Mouse (Mus musculus): ENCODE measurements around the gene Suco. TPM values are rescaled to one million over a fixed set of nuclear protein-coding genes. Genes with fewer than 3 reads are reported as not detected.

The Suco gene
- polyA plus RNA-seq, 1 experiment from 2014 or later = 19.0 TPM

DNA sequence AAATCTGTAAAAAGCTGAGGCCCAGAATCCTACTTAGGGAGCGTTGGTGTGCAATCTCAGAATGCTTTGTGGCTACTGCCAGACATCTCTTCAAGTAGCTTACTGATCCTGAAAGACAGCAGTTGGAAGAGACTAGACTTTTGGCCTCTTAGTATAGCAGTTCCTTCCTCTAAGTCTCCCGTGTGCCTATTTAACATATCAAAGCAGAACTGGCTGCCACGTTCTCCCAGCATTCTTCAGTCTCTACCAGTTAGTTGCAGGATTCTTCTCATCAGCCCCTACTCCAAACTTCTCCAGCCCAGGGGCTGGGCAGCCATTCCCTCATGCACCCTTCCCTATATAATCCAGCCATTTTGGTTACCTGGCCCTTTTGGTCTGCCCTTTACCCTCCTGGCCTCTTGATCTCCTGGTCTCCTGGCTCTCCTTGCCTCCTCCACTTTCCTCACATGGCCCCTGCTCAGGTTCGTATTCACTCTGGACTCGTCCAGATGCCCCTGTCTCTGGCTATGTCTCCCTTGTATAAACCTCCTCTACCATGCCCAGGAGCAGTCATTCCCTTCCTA, 1.2 kb upstream of the Suco start:
- peak overlapping the region; percentile 97 for H3K27ac ChIP-seq (replicated peaks)
- H3K9me3 ChIP-seq (replicated peaks) = no peaks in the 10 kb centered on the region
- peak; percentile 20 for DNase-seq (ENCODE audit: low spot score)
- WGBS = 17% methylated on average over 5 of the region's 5 CpGs
- peak overlapping the region; percentile 70 for H3K4me3 ChIP-seq
- H3K36me3 ChIP-seq = no peaks in the 10 kb centered on the region
- H3K27me3 ChIP-seq (ENCODE audit: low read depth, poor library complexity, severe bottlenecking) = no peaks in the 10 kb centered on the region
- peaks cover 28% of the 10 kb centered on the region for H3K4me1 ChIP-seq

DNA sequence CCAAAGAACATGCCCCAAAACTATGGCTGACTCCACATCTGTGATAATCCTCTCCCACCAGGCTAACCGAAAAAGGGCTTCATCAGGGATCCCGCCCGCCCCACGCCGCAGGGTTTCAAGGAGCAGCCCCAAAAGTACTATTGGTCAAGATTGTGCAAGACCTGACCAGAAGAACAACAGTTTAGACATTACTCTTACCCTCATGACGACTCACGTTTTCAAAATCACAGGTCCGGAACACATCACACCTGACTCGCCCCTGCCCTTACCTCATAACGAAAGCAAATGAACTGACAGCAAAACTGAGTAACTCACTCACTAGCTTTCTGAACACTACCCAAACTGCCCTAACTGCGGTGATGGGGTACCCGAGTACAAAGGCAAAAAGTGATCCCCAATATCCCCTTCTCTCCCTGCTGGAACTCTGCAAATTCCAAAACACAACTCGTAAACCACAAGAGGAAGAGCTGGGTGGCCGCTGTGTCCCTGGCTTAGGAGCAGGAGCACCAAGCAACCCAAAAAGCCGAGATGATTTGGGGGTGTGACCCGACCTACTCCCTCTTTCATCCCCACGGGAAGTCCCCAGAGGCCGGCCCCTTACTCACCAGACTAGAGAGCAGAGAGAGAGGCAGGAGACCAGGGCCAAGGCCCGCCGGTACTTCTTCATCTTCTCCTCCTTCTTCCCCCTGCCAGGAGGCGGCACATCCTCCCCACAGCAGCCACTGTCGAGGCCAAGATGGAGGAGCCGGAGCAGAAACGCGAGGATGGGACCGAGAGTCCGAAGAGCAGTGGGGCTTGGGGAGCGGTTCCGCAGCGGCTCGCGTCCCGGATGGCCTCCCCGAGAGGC, 553 bp downstream of the Suco start:
- H3K4me1 ChIP-seq = peaks cover 28% of the 10 kb centered on the region
- H3K27me3 ChIP-seq (ENCODE audit: low read depth, poor library complexity, severe bottlenecking) = no peaks in the 10 kb centered on the region
- peak overlapping the region; percentile 70 for H3K4me3 ChIP-seq
- H3K27ac ChIP-seq (replicated peaks) = peak overlapping the region; percentile 97
- under 1% methylated on average over 34 of the region's 34 CpGs for WGBS
- H3K36me3 ChIP-seq = no peaks in the 10 kb centered on the region
- peak; percentile 15 for DNase-seq (ENCODE audit: low spot score)
- H3K9me3 ChIP-seq (replicated peaks) = no peaks in the 10 kb centered on the region

DNA sequence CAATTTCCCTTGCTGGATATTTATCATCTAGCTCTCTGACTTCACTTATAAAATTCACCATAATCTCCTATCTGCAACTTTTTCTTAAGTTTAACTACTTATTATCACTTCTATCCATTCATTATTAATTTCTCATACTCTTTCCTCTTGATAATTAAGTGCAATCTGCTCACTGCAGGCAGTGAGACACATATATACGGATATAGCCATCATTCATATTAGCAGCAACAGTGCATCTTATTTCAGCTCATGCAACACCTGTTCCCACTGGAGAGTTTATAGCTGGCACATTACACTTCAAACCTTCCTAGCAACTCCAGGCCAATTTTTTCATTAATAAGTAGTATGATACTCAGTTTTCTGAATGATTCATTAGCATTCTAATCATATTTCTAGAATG, 7.1 kb downstream of the Suco start:
- WGBS = 96% methylated on average over 1 of the region's 1 CpGs
- Histone ChIP-seq H3K27ac (replicated peaks) (no peak overlapping the region), H3K36me3 (no peaks in the 10 kb centered on the region), H3K4me1 (peaks cover 17% of the 10 kb centered on the region), H3K4me3 (no peak overlapping the region), H3K9me3 (replicated peaks) (no peaks in the 10 kb centered on the region), H3K27me3 (ENCODE audit: low read depth, poor library complexity, severe bottlenecking) (no peaks in the 10 kb centered on the region)
- DNase-seq (ENCODE audit: low spot score) = no peak

DNA sequence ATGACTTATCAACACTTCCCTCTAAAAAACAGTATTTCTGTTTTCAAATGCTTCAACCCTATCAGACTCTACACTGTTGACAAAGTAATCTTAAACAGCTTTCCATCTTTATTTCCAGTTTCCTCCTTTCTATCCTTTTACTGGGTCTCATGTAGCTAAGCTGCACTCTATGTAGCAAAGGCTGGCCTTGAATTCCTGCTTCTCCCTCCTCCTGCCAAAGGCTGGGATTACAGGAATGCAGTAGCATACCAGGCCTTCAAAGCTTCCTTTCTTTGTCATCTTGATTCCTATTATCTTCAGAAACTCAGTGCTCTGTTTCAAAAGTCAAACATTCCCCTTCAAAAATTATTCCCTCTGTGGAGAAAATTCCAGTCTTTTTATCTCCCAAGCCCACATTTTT, 8.1 kb downstream of the Suco start:
- H3K36me3 ChIP-seq = no peaks in the 10 kb centered on the region
- H3K27me3 ChIP-seq (ENCODE audit: low read depth, poor library complexity, severe bottlenecking) = no peaks in the 10 kb centered on the region
- H3K4me1 ChIP-seq = peaks cover 9% of the 10 kb centered on the region; the same call in 1 of the 2 replicates
- H3K27ac ChIP-seq (replicated peaks) = no peak overlapping the region
- no peak for DNase-seq (ENCODE audit: low spot score)
- H3K9me3 ChIP-seq (replicated peaks) = no peaks in the 10 kb centered on the region
- H3K4me3 ChIP-seq = no peak overlapping the region

DNA sequence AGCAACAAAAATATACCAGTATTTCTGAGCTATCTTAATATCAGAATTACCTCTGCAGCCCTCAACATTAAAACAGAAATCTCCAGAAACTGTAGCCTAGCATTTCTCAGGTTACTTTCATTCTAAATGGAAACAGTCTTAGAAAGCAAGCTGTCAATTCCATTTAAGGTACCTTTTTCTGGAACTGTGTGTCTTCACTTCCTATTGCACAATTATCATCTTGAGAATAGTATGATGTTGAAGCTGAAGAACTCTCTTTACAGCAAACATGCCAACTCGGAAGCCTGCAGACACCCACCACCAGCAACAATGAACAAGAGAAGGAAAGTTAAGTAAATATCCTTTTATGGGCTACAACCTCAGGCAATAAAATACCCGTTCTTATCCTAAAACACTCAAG, 12.7 kb downstream of the Suco start:
- H3K27me3 ChIP-seq (ENCODE audit: low read depth, poor library complexity, severe bottlenecking) = no peaks in the 10 kb centered on the region
- no peaks in the 10 kb centered on the region for H3K9me3 ChIP-seq (replicated peaks)
- no peak overlapping the region for H3K4me3 ChIP-seq
- peaks cover 4% of the 10 kb centered on the region; the same call in 1 of the 2 replicates for H3K4me1 ChIP-seq
- no peaks in the 10 kb centered on the region for H3K36me3 ChIP-seq
- no peak overlapping the region for H3K27ac ChIP-seq (replicated peaks)
- WGBS = 83% methylated on average over 2 of the region's 2 CpGs
- DNase-seq (ENCODE audit: low spot score) = no peak

DNA sequence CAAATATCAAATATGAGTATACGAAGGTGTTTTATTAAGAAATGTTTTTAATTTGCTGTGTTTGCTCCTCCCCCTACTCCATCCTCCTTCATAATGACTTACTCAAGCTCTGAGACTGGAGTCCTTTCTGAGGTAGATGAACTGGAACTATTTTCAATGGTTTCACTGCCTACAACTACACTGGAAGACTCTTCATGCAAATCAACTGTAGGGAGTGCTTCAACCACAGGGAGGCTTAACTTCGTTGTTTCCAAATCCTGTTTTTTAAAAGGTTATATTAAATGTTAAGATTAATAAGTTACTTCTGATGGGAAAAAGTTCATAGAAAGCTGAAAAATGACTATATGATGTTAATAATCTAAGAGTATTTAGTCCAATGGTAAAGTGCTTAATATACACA, 17.2 kb downstream of the Suco start:
- Histone ChIP-seq H3K27ac (replicated peaks) (no peak overlapping the region), H3K4me1 (no peaks in the 10 kb centered on the region), H3K36me3 (peaks cover 31% of the 10 kb centered on the region), H3K27me3 (ENCODE audit: low read depth, poor library complexity, severe bottlenecking) (no peaks in the 10 kb centered on the region), H3K9me3 (replicated peaks) (no peaks in the 10 kb centered on the region), H3K4me3 (no peak overlapping the region)
- WGBS = 95% methylated on average over 2 of the region's 2 CpGs
- no peak for DNase-seq (ENCODE audit: low spot score)

DNA sequence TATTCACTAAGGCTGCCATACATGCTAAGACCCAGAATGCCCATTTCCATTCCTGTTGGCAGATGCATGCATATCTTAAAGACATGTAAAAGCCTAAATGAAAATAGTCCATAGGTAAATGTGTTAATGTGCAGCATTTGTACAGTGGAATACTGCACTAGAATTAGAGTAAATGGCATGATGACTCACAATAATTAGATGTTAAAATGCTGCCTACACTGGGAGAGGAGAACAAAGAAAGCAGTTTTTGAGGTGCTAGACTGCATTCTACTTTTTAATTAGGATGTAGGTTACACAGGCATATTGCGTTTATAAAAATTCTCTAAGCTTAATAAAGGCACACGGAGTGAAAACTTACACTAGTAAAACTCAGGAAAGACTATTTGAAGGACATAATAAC, 49.8 kb downstream of the Suco start:
- DNase-seq (ENCODE audit: low spot score) = no peak
- no peak overlapping the region for H3K27ac ChIP-seq (replicated peaks)
- H3K36me3 ChIP-seq = peaks cover 57% of the 10 kb centered on the region
- no peak overlapping the region for H3K4me3 ChIP-seq
- H3K9me3 ChIP-seq (replicated peaks) = no peaks in the 10 kb centered on the region
- 94% methylated on average over 2 of the region's 2 CpGs for WGBS
- no peaks in the 10 kb centered on the region for H3K4me1 ChIP-seq
- H3K27me3 ChIP-seq (ENCODE audit: low read depth, poor library complexity, severe bottlenecking) = no peaks in the 10 kb centered on the region

DNA sequence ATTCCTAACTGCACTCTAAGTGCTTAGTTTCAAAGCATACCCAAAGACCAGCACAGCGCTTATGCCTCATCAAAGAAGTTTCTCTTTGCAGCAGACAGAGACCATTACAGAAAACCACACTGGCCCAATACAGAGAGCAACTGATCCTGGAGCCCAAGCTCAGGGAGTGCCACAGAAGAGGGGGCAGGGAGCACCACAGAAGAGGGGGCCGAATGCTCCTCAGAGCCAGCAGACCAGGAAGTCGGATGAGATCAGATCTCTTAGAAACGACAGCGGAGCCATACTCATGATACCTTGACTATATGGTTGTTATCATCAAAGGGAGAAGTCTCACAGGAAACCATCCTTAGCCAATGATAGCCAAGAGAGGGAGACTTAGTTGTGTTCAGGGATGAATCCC, 67.1 kb downstream of the Suco start:
- no peaks in the 10 kb centered on the region for H3K9me3 ChIP-seq (replicated peaks)
- no peaks in the 10 kb centered on the region for H3K36me3 ChIP-seq
- H3K27me3 ChIP-seq (ENCODE audit: low read depth, poor library complexity, severe bottlenecking) = no peaks in the 10 kb centered on the region
- WGBS = 91% methylated on average over 5 of the region's 5 CpGs
- no peak for DNase-seq (ENCODE audit: low spot score)
- H3K4me3 ChIP-seq = no peak overlapping the region
- H3K4me1 ChIP-seq = no peaks in the 10 kb centered on the region
- H3K27ac ChIP-seq (replicated peaks) = no peak overlapping the region

DNA sequence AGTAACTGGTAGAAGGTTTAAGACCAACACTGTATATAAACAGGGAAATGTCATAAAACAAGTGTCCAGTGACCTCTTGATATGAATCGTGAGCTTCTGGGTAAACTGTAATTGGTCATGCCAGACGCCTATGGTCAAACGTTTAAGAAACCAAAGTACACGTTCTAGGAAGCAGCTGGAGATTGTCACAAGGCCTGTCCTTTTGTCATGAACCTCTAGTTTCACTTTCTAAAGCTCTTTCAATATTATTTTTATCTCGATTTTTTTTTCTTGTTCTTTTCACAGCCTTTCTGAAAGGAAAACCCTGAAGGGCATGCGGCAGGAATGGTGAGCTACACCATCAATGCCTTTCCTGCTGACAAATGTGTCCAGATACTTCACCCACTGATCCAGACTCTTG, 67.5 kb downstream of the Suco start:
- Histone ChIP-seq H3K4me3 (no peak overlapping the region), H3K4me1 (no peaks in the 10 kb centered on the region), H3K27me3 (ENCODE audit: low read depth, poor library complexity, severe bottlenecking) (no peaks in the 10 kb centered on the region), H3K27ac (replicated peaks) (no peak overlapping the region), H3K36me3 (no peaks in the 10 kb centered on the region), H3K9me3 (replicated peaks) (no peaks in the 10 kb centered on the region)
- WGBS = 88% methylated on average over 6 of the region's 6 CpGs
- no peak for DNase-seq (ENCODE audit: low spot score)

DNA sequence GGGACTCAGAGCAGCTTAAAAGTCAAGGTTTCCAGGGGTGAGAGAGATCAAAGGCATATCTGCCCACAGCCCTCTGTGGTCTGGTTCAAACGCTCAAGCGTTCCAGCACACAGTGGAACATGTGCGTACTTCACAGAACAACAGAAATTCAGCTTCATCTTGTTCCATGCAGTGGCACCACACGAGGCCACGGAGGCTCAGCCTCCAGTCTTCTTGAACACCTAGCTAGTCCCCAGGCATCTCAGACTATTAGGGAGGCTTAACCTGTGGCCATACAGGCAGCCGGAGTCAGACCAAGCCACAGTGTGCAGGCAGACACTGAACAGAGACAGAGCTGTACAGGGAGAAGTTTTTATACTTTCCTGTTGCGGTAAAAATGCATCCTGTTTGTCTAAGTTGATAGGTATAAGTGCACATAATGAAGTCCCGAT, 71.9 kb downstream of the Suco start:
- DNase-seq (ENCODE audit: low spot score) = no peak
- Histone ChIP-seq H3K27me3 (ENCODE audit: low read depth, poor library complexity, severe bottlenecking) (no peaks in the 10 kb centered on the region), H3K4me1 (no peaks in the 10 kb centered on the region), H3K27ac (replicated peaks) (no peak overlapping the region), H3K36me3 (no peaks in the 10 kb centered on the region), H3K9me3 (replicated peaks) (no peaks in the 10 kb centered on the region), H3K4me3 (no peak overlapping the region)
- 90% methylated on average over 8 of the region's 8 CpGs for WGBS

DNA sequence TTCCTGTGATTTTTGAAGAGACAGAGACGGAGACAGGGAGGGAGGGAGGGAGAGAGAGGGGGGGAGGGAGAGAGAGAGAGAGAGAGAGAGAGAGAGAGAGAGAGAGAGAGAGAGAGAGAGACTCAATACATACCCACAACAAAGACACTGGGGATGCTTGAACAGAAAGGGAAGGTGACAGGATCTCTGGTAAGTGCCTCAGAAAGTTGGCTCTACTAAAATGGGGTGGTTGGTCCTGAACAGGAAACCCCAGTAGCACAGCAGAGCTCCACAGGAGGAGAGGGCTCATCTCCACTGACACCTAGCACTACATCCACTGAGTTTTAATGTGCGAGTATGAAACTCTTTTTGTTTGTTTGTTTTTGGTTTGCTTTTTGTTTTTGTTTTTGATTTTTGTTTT, 75.2 kb downstream of the Suco start:
- Histone ChIP-seq H3K4me1 (no peaks in the 10 kb centered on the region), H3K27me3 (ENCODE audit: low read depth, poor library complexity, severe bottlenecking) (no peaks in the 10 kb centered on the region), H3K27ac (replicated peaks) (no peak overlapping the region), H3K4me3 (no peak overlapping the region), H3K9me3 (replicated peaks) (no peaks in the 10 kb centered on the region), H3K36me3 (no peaks in the 10 kb centered on the region)
- WGBS = 93% methylated on average over 2 of the region's 2 CpGs
- no peak for DNase-seq (ENCODE audit: low spot score)

DNA sequence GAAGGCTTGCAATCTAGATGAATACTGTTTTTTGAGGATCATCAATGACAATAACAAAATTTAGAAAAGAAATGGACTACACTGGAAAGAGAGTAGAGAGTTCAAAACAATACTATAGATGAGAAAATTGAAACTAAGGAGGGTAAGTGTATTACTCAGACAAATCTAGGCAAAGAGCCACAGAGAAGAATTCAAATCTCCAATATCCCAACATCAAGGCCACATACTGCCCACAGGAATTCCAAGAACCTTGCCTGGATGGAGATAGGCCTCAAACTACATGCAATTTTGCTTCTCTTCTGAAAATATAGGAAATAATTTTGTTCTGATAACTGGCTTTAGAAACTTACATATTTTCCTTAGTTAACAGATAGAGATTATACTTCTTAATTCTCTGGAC, 76.2 kb downstream of the Suco start:
- H3K27me3 ChIP-seq (ENCODE audit: low read depth, poor library complexity, severe bottlenecking) = no peaks in the 10 kb centered on the region
- no peak for DNase-seq (ENCODE audit: low spot score)
- no peaks in the 10 kb centered on the region for H3K9me3 ChIP-seq (replicated peaks)
- no peaks in the 10 kb centered on the region for H3K36me3 ChIP-seq
- H3K4me3 ChIP-seq = no peak overlapping the region
- no peaks in the 10 kb centered on the region for H3K4me1 ChIP-seq
- no peak overlapping the region for H3K27ac ChIP-seq (replicated peaks)

DNA sequence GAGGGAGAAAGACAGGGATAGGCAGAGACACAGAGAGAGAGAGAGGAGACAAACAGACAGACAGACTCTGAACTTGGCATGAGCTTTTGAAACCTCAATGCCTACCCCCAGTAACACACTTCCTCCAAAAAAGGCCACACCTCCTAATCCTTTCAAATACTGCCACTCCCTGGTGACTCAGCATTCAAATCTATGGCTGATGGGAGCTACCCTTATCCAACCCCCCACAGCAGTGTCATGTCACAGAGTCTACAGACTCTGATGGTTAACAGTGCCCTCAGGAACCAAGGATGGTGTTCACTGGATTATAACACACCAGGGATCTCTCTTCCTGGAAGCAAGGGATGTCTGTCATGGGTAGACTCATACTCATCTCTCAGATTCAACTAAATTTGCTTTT, 76.7 kb downstream of the Suco start:
- no peak for DNase-seq (ENCODE audit: low spot score)
- Histone ChIP-seq H3K9me3 (replicated peaks) (no peaks in the 10 kb centered on the region), H3K27ac (replicated peaks) (no peak overlapping the region), H3K36me3 (no peaks in the 10 kb centered on the region), H3K4me1 (no peaks in the 10 kb centered on the region), H3K4me3 (no peak overlapping the region), H3K27me3 (ENCODE audit: low read depth, poor library complexity, severe bottlenecking) (no peaks in the 10 kb centered on the region)
